Mouse (Mus musculus) hindbrain, embryonic 11.5 days (tissue): ENCODE data around the gene Sumf1. TPM values are rescaled to one million over a fixed set of nuclear protein-coding genes. Genes with fewer than 3 reads are reported as not detected.
A peak's percentile ranks its signal among the peaks of the same experiment; 100 is the strongest.

Experiments used
- ATAC-seq: fragments of 200-750 bp; cut with Nextera tagmentation; 2 replicates; pipeline ENCODE4 v1.8.0; 2017; ENCODE audit warnings: mild to moderate bottlenecking, moderate TSS enrichment, moderate library complexity; ENCODE audit not compliant: low FRiP score
- DNase-seq: peaks from one replicate; pipeline ENCODE4 v3.0.0-alpha.2; 2015; ENCODE audit warnings: low spot score
- H3K27ac ChIP-seq: fragments of 300-500 bp; sonication (generic); 2 replicates; pipeline ENCODE4 v1.5.1; 2014; ENCODE audit warnings: mild to moderate bottlenecking, low read depth, low read length
- H3K27me3 ChIP-seq: fragments of 300-500 bp; sonication (generic); 2 replicates; pipeline ENCODE4 v1.6.1; 2014; ENCODE audit warnings: mild to moderate bottlenecking, low read length, moderate library complexity, mixed read lengths; ENCODE audit not compliant: control insufficient read depth, insufficient read depth
- H3K36me3 ChIP-seq: fragments of 300-500 bp; sonication (generic); 2 replicates; pipeline ENCODE4 v1.6.1; 2014; ENCODE audit warnings: mild to moderate bottlenecking, low read length, moderate library complexity, mixed read lengths; ENCODE audit not compliant: control insufficient read depth, insufficient read depth
- H3K4me1 ChIP-seq: fragments of 300-500 bp; sonication (generic); replicated peaks from 2 replicates; pipeline ENCODE4 v1.6.1; 2014; ENCODE audit warnings: low read length, mixed read lengths; ENCODE audit not compliant: control insufficient read depth, insufficient read depth
- H3K4me2 ChIP-seq: fragments of 300-500 bp; sonication (generic); replicated peaks from 2 replicates; pipeline ENCODE4 v1.6.1; 2014; ENCODE audit warnings: mild to moderate bottlenecking, low read depth, low read length
- H3K4me3 ChIP-seq: fragments of 300-500 bp; sonication (generic); 2 replicates; pipeline ENCODE4 v1.5.1; 2014; ENCODE audit warnings: low read depth, low read length
- H3K9ac ChIP-seq: fragments of 300-500 bp; sonication (generic); 2 replicates; pipeline ENCODE4 v1.6.1; 2014; ENCODE audit warnings: low read depth, low read length
- H3K9me3 ChIP-seq: fragments of 300-500 bp; sonication (generic); 2 replicates; pipeline ENCODE4 v1.6.1; 2016; ENCODE audit warnings: low read length; ENCODE audit not compliant: control insufficient read depth
- WGBS: fragments of 180-500 bp; shearing (Covaris S2); extraction: QIAGEN DNeasy Blood & Tissue Kit; methylation state at CpG from one replicate; pipeline ENCODE4 v1.1.7; 2014; 5-methylcytosine and 5-hydroxymethylcytosine counted together
- polyA plus RNA-seq: library from polyadenylated mRNA; unstranded; fragments of >200 nt; fragmentation: Nextera tagmentation; extraction: Ambion mirVana; gene quantifications from 2 replicates; pipeline ENCODE4 v1.2.1, GENCODE M21; 2014

The Sumf1 gene
- polyA plus RNA-seq, 1 experiment from 2014 or later, result 13.3 TPM

DNA sequence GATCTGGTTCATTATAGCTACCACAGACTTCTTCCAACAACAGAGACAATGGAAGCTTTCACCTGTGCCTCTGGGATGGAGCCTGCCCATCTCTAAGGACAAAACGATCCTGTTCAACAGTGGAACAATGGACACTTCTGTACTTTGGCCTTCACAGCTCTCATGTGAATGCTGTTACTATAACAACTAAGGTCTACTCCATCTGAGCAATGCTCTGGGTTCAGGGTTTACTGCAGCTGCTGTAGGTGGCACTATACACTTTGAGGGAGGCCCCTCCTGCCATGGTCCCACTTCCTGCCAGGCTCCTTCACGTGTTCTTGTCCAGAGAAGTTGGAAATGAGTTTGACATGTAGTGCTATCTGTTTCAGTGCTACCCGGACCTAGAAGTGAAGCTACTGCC is 36.9 kb downstream of the Sumf1 start:
- ATAC-seq, result no peak
- H3K27ac ChIP-seq, result no peak overlapping the region

DNA sequence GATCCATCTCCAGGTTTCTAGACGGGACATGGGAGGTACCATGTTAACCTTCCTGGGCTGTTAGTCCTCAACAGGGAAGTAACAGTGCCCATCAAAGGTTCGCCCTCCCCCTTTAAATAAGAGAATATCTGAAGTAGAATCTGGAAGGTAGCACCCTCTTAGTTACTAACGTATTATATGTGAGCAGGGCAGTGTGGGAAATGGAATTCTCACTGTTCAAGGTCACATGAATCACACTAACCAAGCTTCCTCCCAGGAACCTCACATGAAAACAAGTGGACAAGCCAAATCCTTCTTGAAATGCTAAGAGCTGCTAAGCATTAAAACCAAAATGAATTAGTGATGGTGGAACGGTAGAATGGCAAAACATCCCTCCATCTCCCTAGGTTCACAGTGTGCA is 38.7 kb downstream of the Sumf1 start:
- Histone ChIP-seq H3K27me3 (no peaks in the 10 kb centered on the region), H3K36me3 (no peaks in the 10 kb centered on the region), H3K4me1 (no peaks in the 10 kb centered on the region; the same call in 1 of the 2 replicates), H3K9me3 (no peaks in the 10 kb centered on the region), H3K4me3 (no peak overlapping the region), H3K27ac (no peak overlapping the region), H3K9ac (no peak overlapping the region), H3K4me2 (no peak overlapping the region)
- ATAC-seq, result no peak
- no peak for DNase-seq
- 90% methylated on average over 4 of the region's 4 CpGs for WGBS

More for the DNA sequence above, 36.9 kb downstream of the Sumf1 start:
- Histone ChIP-seq H3K4me1 (no peaks in the 10 kb centered on the region; the same call in 1 of the 2 replicates), H3K4me3 (no peak overlapping the region), H3K36me3 (no peaks in the 10 kb centered on the region), H3K27me3 (no peaks in the 10 kb centered on the region), H3K9me3 (no peaks in the 10 kb centered on the region), H3K4me2 (no peak overlapping the region), H3K9ac (no peak overlapping the region)
- WGBS, result 65% methylated on average over 3 of the region's 3 CpGs
- DNase-seq, result no peak

DNA sequence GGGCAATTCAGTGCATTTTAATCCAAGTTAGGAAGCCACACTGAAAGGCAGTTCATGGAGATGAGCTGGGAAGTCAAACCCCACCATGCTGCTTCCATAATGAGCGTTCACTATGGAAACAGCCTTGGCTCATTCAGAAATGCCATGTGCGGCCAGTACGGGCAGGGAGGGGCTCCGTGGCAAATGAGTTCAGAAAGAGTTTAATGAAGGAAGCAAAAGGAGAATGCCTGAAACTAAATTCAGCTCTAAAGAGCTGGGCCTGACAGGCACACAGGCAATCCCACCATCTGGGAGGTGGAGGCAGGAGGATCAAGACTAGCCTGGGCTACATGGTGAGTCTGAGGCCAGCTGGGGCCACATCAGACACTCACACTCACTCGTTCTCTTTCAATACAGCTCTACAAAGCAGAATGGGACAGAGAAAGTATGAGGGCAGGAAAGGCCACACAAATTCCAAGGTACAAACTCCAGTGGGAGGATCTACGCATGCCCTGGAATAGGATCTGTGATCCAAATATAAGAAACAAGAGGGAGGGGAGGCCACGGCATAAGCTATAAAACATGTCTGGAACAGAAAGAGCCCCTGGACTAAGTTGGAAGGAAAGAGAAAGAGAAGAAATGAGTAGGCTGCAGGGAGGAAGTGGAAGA is 39.3 kb downstream of the Sumf1 start:
- Histone ChIP-seq H3K4me3 (no peak overlapping the region), H3K9me3 (no peaks in the 10 kb centered on the region), H3K36me3 (no peaks in the 10 kb centered on the region), H3K4me1 (no peaks in the 10 kb centered on the region; the same call in 1 of the 2 replicates), H3K9ac (no peak overlapping the region), H3K27ac (0 out of 2 replicates have a peak overlapping the region, but pooled peaks have one; percentile 0), H3K27me3 (no peaks in the 10 kb centered on the region), H3K4me2 (no peak overlapping the region)
- ATAC-seq, result peak; percentile 95
- 44% methylated on average over 7 of the region's 7 CpGs for WGBS
- peak; percentile 72 for DNase-seq

DNA sequence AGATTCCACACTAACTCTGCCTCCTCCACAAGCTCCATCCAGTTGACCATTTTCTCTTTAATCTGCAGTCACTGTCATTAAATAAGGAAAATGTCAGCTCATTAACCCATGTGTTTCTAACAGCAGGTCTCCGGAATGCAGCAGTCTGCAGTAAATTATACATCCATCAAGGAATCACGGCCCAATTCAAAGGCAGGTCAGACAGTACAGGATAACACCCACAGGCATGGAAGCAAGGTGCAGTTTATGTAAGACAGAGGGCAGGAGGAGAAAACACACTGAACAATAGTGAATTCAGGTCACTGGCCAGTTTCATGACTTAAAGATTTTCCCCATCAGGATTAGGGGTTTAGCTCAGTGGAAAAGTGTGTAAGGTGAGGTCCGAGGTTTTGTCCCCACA is 40.1 kb downstream of the Sumf1 start:
- H3K27ac ChIP-seq, result peak overlapping the region; percentile 17; the same call in 1 of the 2 replicates
- H3K4me3 ChIP-seq, result no peak overlapping the region
- no peak overlapping the region for H3K4me2 ChIP-seq
- H3K9ac ChIP-seq, result no peak overlapping the region
- H3K9me3 ChIP-seq, result no peaks in the 10 kb centered on the region
- WGBS, result 47% methylated on average over 3 of the region's 3 CpGs
- no peaks in the 10 kb centered on the region; the same call in 1 of the 2 replicates for H3K4me1 ChIP-seq
- DNase-seq (peak; percentile 14), ATAC-seq (peak; percentile 55)
- no peaks in the 10 kb centered on the region for H3K27me3 ChIP-seq
- no peaks in the 10 kb centered on the region for H3K36me3 ChIP-seq

DNA sequence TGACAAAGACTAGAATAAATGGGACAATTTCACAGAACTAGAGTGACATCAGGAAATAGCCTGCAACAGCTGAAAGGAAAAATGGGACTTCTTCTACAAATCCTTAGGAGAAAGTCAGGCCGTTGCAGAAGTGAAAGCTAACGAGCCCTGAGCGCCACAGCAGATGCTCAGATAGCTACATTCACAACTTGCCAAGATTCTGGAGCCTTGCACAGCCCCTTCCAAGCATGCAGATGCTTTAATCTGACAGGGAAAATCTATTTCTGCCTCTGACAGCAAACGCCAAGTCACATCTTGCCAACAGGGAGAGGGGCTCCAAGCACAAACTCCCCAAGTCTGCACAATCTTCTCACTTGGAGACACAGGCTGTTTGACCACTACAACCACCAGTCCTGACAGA is 42.6 kb downstream of the Sumf1 start:
- WGBS, result 86% methylated on average over 4 of the region's 4 CpGs
- Histone ChIP-seq H3K9me3 (no peaks in the 10 kb centered on the region), H3K4me1 (no peaks in the 10 kb centered on the region; the same call in 1 of the 2 replicates), H3K4me3 (no peak overlapping the region), H3K36me3 (no peaks in the 10 kb centered on the region), H3K9ac (no peak overlapping the region), H3K4me2 (no peak overlapping the region), H3K27ac (no peak overlapping the region), H3K27me3 (no peaks in the 10 kb centered on the region)
- DNase-seq (no peak), ATAC-seq (no peak)

DNA sequence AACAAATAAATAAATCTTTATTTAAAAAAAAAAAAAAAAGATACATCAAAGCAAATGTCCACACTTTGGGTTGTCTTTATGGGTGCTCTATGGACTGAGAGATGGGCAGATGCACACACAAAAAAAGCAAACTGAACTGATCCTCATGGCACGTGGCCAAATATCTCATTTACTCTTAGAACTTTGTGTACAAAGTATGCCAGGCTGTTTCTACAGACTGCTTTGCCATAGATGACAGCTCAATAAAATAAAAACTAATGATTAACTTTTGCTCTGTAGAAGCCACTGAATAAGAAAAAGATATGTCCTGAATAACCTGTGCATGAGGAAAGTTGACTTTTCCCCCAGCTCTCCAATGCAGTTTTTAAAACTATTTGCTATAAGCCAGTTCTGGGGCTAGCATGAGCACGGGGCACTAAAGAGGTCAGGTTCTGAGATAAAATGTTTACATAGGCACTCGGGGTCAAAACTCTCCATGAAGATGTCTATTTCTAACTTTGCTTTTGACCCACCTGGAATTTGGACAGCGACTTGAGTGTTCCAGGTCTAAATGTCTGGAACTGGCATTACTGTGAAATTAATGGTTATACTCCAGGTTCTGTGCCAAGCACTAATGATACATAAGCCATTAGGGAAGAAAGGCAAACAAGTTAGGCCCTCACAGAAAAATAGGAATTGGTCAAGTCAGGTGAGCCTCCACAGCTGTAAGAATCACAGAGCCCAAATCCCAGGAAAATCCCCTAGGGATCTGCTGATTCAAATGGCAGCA is 44.5 kb downstream of the Sumf1 start:
- no peak overlapping the region for H3K9ac ChIP-seq
- no peak overlapping the region for H3K4me3 ChIP-seq
- 92% methylated on average over 4 of the region's 4 CpGs for WGBS
- DNase-seq (no peak), ATAC-seq (no peak)
- no peak overlapping the region for H3K27ac ChIP-seq
- no peaks in the 10 kb centered on the region; the same call in 1 of the 2 replicates for H3K4me1 ChIP-seq
- no peaks in the 10 kb centered on the region for H3K9me3 ChIP-seq
- H3K36me3 ChIP-seq, result no peaks in the 10 kb centered on the region
- no peaks in the 10 kb centered on the region for H3K27me3 ChIP-seq
- no peak overlapping the region for H3K4me2 ChIP-seq

DNA sequence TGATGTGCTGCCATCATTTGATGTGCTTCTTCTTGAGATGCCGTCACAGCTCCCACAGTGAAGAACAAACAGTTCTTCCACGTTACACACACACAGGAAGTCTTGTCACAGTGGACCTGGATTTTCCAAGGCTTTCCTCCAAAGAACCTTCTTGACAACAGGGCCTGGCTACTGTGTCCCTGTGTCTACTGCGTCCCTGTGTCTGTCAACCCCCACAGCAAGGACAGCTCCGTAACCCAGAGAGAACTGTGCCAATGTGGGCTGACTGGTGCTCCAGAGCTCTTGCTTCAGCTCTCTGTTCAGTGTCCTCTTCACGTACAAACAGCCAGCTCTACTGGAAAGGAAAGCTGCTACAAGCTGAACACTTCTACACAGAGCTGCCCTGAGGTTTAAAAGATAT is 48.4 kb downstream of the Sumf1 start:
- WGBS, result 93% methylated on average over 5 of the region's 5 CpGs
- Histone ChIP-seq H3K4me2 (no peak overlapping the region), H3K9ac (no peak overlapping the region), H3K4me3 (no peak overlapping the region), H3K36me3 (no peaks in the 10 kb centered on the region), H3K9me3 (no peaks in the 10 kb centered on the region), H3K27ac (no peak overlapping the region), H3K4me1 (no peaks in the 10 kb centered on the region), H3K27me3 (no peaks in the 10 kb centered on the region)
- ATAC-seq (no peak), DNase-seq (no peak)

DNA sequence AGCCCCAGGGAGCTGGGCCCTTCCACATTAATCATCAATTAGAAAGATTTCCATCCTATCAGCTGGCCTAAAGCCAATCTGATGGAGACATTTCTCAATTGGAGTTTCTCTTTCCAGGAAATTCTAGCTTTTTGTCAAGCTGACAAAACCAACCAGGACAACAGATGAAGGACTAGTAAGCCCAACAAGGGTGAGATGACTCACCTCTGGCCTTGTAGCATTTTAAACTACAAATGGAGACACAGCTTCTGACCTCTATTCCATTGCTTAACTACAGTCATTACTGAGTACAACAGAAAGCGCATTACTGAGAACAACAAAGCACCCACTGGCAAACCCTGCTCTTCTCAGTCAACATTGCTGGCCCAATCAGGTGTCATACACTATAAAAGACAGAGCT is 49.1 kb downstream of the Sumf1 start:
- no peaks in the 10 kb centered on the region for H3K36me3 ChIP-seq
- H3K9me3 ChIP-seq, result no peaks in the 10 kb centered on the region
- no peak overlapping the region for H3K4me2 ChIP-seq
- H3K27me3 ChIP-seq, result no peaks in the 10 kb centered on the region
- ATAC-seq (no peak), DNase-seq (no peak)
- no peak overlapping the region for H3K4me3 ChIP-seq
- 95% methylated on average over 1 of the region's 1 CpGs for WGBS
- H3K9ac ChIP-seq, result no peak overlapping the region
- no peak overlapping the region for H3K27ac ChIP-seq
- H3K4me1 ChIP-seq, result no peaks in the 10 kb centered on the region
